Mouse (Mus musculus) ES-Bruce4 (cell line): ENCODE measurements around the gene Baz2a. TPM values are rescaled to one million over a fixed set of nuclear protein-coding genes. Genes with fewer than 3 reads are reported as not detected.

Experiments
- H3K27ac ChIP-seq: 2 replicates; pipeline ENCODE4 v1.5.1; 2012; ENCODE audit warnings: low read length, inconsistent platforms; ENCODE audit not compliant: insufficient read depth
- H3K27me3 ChIP-seq: 2 replicates; pipeline ENCODE4 v1.6.1; 2012; ENCODE audit warnings: mild to moderate bottlenecking, low read length, inconsistent platforms; ENCODE audit not compliant: control insufficient read depth, poor library complexity, insufficient read depth, severe bottlenecking
- H3K36me3 ChIP-seq: 2 replicates; pipeline ENCODE4 v1.6.1; 2012; ENCODE audit warnings: inconsistent platforms, mild to moderate bottlenecking, low read length, moderate library complexity; ENCODE audit not compliant: control insufficient read depth, poor library complexity, insufficient read depth, severe bottlenecking
- H3K4me1 ChIP-seq: one replicate; pipeline ENCODE4 v1.8.1; 2011; ENCODE audit warnings: low read length; ENCODE audit not compliant: control insufficient read depth, insufficient read depth
- H3K4me3 ChIP-seq: 2 replicates; pipeline ENCODE4 v1.5.1; 2011; ENCODE audit warnings: low read depth, mild to moderate bottlenecking, low read length
- H3K9ac ChIP-seq: 2 replicates; pipeline ENCODE4 v1.6.1; 2012; ENCODE audit warnings: low read depth, mild to moderate bottlenecking, inconsistent platforms; ENCODE audit not compliant: poor library complexity, severe bottlenecking
- H3K9me3 ChIP-seq: replicated peaks from 2 replicates; pipeline ENCODE4 v1.6.1; 2012; ENCODE audit warnings: mild to moderate bottlenecking, low read length, inconsistent platforms; ENCODE audit not compliant: control insufficient read depth, poor library complexity, insufficient read depth, severe bottlenecking
- CTCF ChIP-seq: IDR thresholded peaks from one replicate; pipeline ENCODE4 v1.8.1; 2011; ENCODE audit warnings: low read depth, low read length
- EP300 ChIP-seq: IDR thresholded peaks from 2 replicates; pipeline ENCODE4 v1.6.1; 2011; ENCODE audit warnings: low read depth, low read length; ENCODE audit not compliant: insufficient read depth
- POLR2A ChIP-seq: IDR thresholded peaks from one replicate; pipeline ENCODE4 v1.8.1; 2011; ENCODE audit warnings: low read length; ENCODE audit not compliant: insufficient read depth
- polyA plus RNA-seq: library from polyadenylated mRNA; stranded (reverse); fragments of >200 nt; gene quantifications from 2 replicates; pipeline ENCODE4 v1.2.4, GENCODE M21; 2011; ENCODE audit warnings: low read depth; ENCODE audit not compliant: missing spikeins, insufficient read depth, insufficient read length

The Baz2a gene
- polyA plus RNA-seq, 1 experiment, result 166 TPM

DNA sequence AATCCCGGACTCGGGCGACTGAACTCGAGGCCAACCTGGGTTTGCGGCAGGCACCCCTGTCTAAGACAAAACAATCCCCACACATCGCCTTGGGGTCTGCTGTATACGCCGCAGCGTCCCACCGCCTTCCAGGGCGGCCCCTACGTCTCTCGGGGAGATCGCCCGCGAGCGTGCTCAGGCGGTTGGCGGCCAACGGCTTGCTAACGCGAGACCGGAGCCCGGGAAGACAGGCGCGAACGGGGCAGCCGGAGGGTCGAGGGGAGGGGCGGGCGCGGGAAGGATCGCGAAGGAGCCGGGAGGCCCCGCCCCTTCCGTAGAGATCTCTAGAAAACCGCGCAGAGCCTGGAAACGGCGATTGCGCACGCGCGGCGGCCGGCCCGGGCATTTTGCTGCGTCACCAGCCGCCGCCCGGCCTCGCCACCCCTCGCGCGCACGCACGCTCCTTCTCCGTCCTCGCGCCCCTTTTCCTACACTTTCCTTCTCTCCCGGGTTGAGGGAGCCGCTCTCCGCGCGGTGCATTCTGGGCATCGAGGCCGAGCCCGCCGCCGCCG is 32.7 kb upstream of the Baz2a start, which contains the start of gene Ptges3:
Gene Ptges3 (plus strand): TSS at position 354 of the 551 bp plus-strand sequence.
- peak within 1 kb of the TSS; percentile 89 for H3K9ac ChIP-seq
- H3K36me3 ChIP-seq, result peaks cover 20% of the 10 kb centered on the region
- H3K4me1 ChIP-seq, result no peaks in the 10 kb centered on the region
- no peaks in the 10 kb centered on the region for H3K27me3 ChIP-seq
- H3K4me3 ChIP-seq, result peak within 1 kb of the TSS; percentile 85
- no peak for TF ChIP-seq CTCF
- TF ChIP-seq POLR2A, result peak; percentile 37
- 0 out of 2 replicates have a peak, but pooled peaks have one; percentile 28 for TF ChIP-seq EP300
- H3K27ac ChIP-seq, result peak within 1 kb of the TSS; percentile 84
- no peaks in the 10 kb centered on the region for H3K9me3 ChIP-seq

DNA sequence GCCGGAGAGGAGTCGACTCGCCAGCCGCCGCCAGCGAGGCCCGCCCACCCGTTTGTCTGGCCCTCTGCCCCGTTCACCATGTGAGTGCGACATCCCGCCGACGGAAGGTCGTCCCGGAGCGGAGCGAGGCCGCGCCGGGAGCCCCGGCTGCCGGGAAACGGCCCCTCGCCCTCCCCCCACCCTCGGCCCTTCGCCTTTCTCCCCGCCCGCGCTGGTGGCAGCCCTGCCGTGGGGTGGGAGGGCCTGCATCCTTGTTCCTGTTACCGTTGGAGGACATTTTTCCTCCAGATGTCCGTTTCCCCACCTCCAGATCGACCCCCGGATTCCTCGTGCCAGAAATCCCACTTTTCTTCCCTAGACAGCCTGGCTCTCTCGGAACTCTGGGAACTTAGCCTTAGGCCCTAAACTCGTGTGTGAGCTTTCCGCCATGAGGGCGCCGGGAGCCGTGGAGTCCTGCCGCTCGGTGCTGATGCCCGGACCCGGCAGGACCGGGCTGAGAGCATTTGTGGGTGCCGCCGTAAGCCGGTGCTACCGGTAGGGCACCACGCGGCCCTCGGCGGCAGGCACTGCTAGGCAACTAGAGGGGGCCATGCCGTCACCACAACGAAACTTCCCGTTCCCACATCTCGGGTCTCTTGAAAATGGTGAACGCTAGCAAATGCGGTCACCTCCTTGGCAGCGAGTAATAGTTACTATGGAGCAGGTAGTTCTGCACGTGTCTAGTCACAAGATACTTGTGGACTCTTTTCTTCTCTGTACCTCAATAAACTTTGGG is 32.0 kb upstream of the Baz2a start:
- H3K4me3 ChIP-seq, result peak overlapping the region; percentile 85
- no peaks in the 10 kb centered on the region for H3K9me3 ChIP-seq
- peak overlapping the region; percentile 89 for H3K9ac ChIP-seq
- peaks cover 25% of the 10 kb centered on the region for H3K36me3 ChIP-seq
- no peaks in the 10 kb centered on the region for H3K4me1 ChIP-seq
- peak overlapping the region; percentile 83 for H3K27ac ChIP-seq
- H3K27me3 ChIP-seq, result no peaks in the 10 kb centered on the region
- TF ChIP-seq CTCF, result no peak
- no peak for TF ChIP-seq POLR2A
- TF ChIP-seq EP300, result no peak

- H3K27me3 ChIP-seq, result no peaks in the 10 kb centered on the region
- peak overlapping the region; percentile 77 for H3K4me3 ChIP-seq
- 0 out of 2 replicates have a peak overlapping the region, but pooled peaks have one; percentile 65 for H3K27ac ChIP-seq
- H3K9me3 ChIP-seq, result no peaks in the 10 kb centered on the region
- H3K4me1 ChIP-seq, result peaks cover 2% of the 10 kb centered on the region
- H3K9ac ChIP-seq, result peak overlapping the region; percentile 89
- TF ChIP-seq CTCF (no peak), POLR2A (no peak), EP300 (no peak)
- peaks cover 27% of the 10 kb centered on the region for H3K36me3 ChIP-seq
Observed at GRCm38 (mm10) chr10:128061109-128061508, 30.3 kb upstream of the Baz2a start.

DNA sequence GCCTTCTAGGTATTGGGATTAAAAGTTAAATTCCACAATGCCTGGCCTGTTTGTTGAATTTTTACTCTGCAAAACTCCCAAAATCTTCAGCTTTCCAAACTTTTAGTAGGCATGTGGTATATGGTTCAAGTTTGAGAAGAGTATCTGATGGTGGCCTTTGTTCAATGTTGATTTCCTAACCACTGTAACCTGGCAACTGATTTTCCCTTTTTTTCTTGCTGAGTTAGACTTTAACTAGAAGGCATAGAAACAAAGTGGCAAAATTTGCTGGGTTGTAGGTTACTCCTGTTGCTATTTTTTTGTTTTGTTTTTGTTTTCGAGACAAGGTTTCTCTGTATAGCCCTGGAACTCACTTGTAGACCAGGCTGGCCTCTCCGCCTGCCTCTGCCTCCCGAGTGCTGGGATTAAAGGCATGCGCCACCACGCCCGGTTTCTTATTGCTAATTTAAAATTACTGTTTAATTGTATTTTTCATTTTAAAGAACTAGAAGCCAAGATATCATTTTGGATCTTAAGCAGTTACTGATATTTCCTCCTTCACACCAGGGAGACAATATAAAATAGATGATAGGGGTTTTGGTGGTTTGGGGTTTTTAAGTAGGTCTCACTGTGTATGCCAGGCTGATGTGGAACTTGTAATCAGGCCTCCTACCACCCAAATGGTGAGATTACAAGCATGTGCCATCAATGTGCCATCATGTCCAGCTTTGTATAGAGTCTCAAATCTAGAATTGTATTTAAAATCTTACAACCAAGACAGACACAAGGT is 29.0 kb upstream of the Baz2a start:
- Histone ChIP-seq H3K4me1 (peaks cover 2% of the 10 kb centered on the region), H3K36me3 (peaks cover 33% of the 10 kb centered on the region), H3K27ac (no peak overlapping the region), H3K9ac (peak overlapping the region; percentile 61), H3K27me3 (no peaks in the 10 kb centered on the region), H3K4me3 (no peak overlapping the region), H3K9me3 (no peaks in the 10 kb centered on the region)
- TF ChIP-seq POLR2A (no peak), CTCF (no peak)

DNA sequence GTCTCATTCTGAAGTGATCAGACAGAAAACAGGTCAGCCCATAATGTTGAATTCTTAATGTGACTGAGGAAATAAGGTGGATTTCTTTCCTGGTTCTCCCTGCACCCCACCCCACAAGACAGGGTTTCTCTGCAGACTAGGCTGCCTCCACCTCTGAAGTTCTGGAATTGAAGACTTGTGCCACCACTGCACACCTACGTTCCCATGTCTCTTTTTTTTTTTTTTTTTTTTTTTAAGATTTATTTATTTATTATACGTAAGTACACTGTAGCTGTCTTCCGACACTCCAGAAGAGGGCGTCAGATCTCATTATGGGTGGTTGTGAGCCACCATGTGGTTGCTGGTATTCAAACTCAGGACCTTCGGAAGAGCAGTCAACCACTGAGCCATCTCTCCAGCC is 25.3 kb upstream of the Baz2a start:
- Histone ChIP-seq H3K4me3 (peak overlapping the region; percentile 38), H3K36me3 (peaks cover 55% of the 10 kb centered on the region), H3K9ac (0 out of 2 replicates have a peak overlapping the region, but pooled peaks have one; percentile 44), H3K27me3 (no peaks in the 10 kb centered on the region), H3K9me3 (no peaks in the 10 kb centered on the region), H3K4me1 (peaks cover 2% of the 10 kb centered on the region), H3K27ac (no peak overlapping the region)
- TF ChIP-seq EP300, result no peak
- TF ChIP-seq POLR2A, result no peak
- TF ChIP-seq CTCF, result no peak
